7 mouse cellular contexts compared by ENCODE assay signal in the genomic region with DNA sequence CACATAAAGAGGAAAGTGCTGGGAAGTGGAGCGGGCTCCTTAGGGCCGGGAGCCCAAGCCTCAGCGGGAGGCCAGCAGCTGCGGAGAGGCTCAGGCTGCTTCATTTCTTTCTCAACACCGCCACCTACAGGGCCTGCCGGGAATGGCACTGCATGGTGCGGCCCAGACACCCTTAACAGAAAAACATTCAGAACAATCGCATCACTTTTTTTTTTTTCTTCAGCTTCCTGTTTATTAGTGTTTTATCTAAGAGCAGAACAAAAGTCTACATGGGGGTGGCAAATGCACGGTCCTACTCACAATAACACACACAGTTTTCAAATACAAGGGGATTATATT.
A peak's percentile ranks its signal among the peaks of the same experiment; 100 is the strongest.
DNase-seq lines count a peak whose midpoint lies in the region; ATAC-seq lines count a peak whose summit lies in the region.

No protein-coding gene starts in this region.

- peaks cover 28% of the 10 kb centered on the region; the same call in 1 of the 2 replicates for H3K27me3 ChIP-seq in embryonic facial prominence, embryonic 10.5 days (replicated peaks; ENCODE audit: low read depth, poor library complexity, severe bottlenecking)
- H3K27me3 ChIP-seq in limb, embryonic 10.5 days (ENCODE audit: low read depth, poor library complexity, severe bottlenecking): peaks cover 5% of the 10 kb centered on the region
- peaks cover 20% of the 10 kb centered on the region; the same call in 1 of the 2 replicates for H3K27me3 ChIP-seq in midbrain, embryonic 14.5 days (ENCODE audit: control insufficient read depth, insufficient read depth, low read length)

- WGBS in embryonic facial prominence, embryonic 10.5 days: 5% methylated on average over 9 of the region's 9 CpGs
- WGBS in limb, embryonic 10.5 days: 6% methylated on average over 9 of the region's 9 CpGs
- 3% methylated on average over 9 of the region's 9 CpGs for WGBS in midbrain, embryonic 14.5 days

- ATAC-seq in midbrain, embryonic 14.5 days (ENCODE audit: low FRiP score, low TSS enrichment): peak; percentile 70; the same call in 1 of the 2 replicates

- H3K4me1 ChIP-seq in embryonic facial prominence, embryonic 10.5 days: peaks cover 37% of the 10 kb centered on the region
- peaks cover 40% of the 10 kb centered on the region for H3K4me1 ChIP-seq in limb, embryonic 10.5 days
- no peaks in the 10 kb centered on the region for H3K4me1 ChIP-seq in midbrain, embryonic 14.5 days (ENCODE audit: control insufficient read depth, insufficient read depth, low read length)

- no peaks in the 10 kb centered on the region for H3K9me3 ChIP-seq in embryonic facial prominence, embryonic 10.5 days
- H3K9me3 ChIP-seq in limb, embryonic 10.5 days (replicated peaks): no peaks in the 10 kb centered on the region
- no peaks in the 10 kb centered on the region for H3K9me3 ChIP-seq in midbrain, embryonic 14.5 days (ENCODE audit: control insufficient read depth, low read length)

- no peak overlapping the region for H3K27ac ChIP-seq in embryonic facial prominence, embryonic 10.5 days (replicated peaks)
- H3K27ac ChIP-seq in limb, embryonic 10.5 days: no peak overlapping the region
- H3K27ac ChIP-seq in midbrain, embryonic 14.5 days (replicated peaks; ENCODE audit: low read depth, low read length): no peak overlapping the region

- H3K4me2 ChIP-seq in midbrain, embryonic 14.5 days (ENCODE audit: low read length): no peak overlapping the region

- peak; percentile 97 for DNase-seq in adrenal gland, postnatal 10 days
- peak; percentile 91 for DNase-seq in embryonic facial prominence, embryonic 10.5 days (ENCODE audit: low spot score)
- DNase-seq in heart, adult 11 months: peak; percentile 98
- peak; percentile 95 for DNase-seq in kidney, adult 18-20 months
- DNase-seq in limb, embryonic 10.5 days (ENCODE audit: low spot score): peak; percentile 94
- DNase-seq in midbrain, embryonic 14.5 days: peak; percentile 95
- DNase-seq in spleen, adult 12 weeks (ENCODE audit: low spot score): peak; percentile 74

- H3K9ac ChIP-seq in midbrain, embryonic 14.5 days (replicated peaks; ENCODE audit: low read length): no peak overlapping the region

- no peaks in the 10 kb centered on the region for H3K36me3 ChIP-seq in embryonic facial prominence, embryonic 10.5 days (replicated peaks)
- no peaks in the 10 kb centered on the region for H3K36me3 ChIP-seq in limb, embryonic 10.5 days
- H3K36me3 ChIP-seq in midbrain, embryonic 14.5 days (ENCODE audit: control insufficient read depth, insufficient read depth, low read length): no peaks in the 10 kb centered on the region

- no peak overlapping the region for H3K4me3 ChIP-seq in embryonic facial prominence, embryonic 10.5 days
- no peak overlapping the region for H3K4me3 ChIP-seq in limb, embryonic 10.5 days
- H3K4me3 ChIP-seq in midbrain, embryonic 14.5 days (replicated peaks; ENCODE audit: low read depth, low read length): no peak overlapping the region
